Mouse (Mus musculus) kidney, adult 9 months (tissue): ENCODE results near the gene Ipmk.

Source experiments
- DNase-seq: peaks from one replicate; pipeline ENCODE4 v3.0.0; 2022

Ipmk gene

GRCm38 (mm10) chr10:71347509-71347949 lies at the start of gene Ipmk:
Ipmk (plus strand) TSS chr10:71347763.
- peak; percentile 100 for DNase-seq

- DNase-seq: no peak
Observed at GRCm38 (mm10) chr10:71300161-71300560, 47.4 kb upstream of the Ipmk start.

GRCm38 (mm10) chr10:71302490-71302889 lies 45.1 kb upstream of the Ipmk start:
- peak; percentile 61 for DNase-seq

- peak; percentile 68 for DNase-seq
Observed at GRCm38 (mm10) chr10:71306190-71306589, 41.4 kb upstream of the Ipmk start.

- no peak for DNase-seq
Observed at GRCm38 (mm10) chr10:71306759-71307158, 40.8 kb upstream of the Ipmk start.

- no peak for DNase-seq
Observed at GRCm38 (mm10) chr10:71308199-71308598, 39.4 kb upstream of the Ipmk start.

- no peak for DNase-seq
Observed at GRCm38 (mm10) chr10:71310288-71310687, 37.3 kb upstream of the Ipmk start.

GRCm38 (mm10) chr10:71314596-71314995 lies 33.0 kb upstream of the Ipmk start:
- no peak for DNase-seq

- DNase-seq: no peak
Observed at GRCm38 (mm10) chr10:71316056-71316455, 31.5 kb upstream of the Ipmk start.

- no peak for DNase-seq
Observed at GRCm38 (mm10) chr10:71316497-71316896, 31.1 kb upstream of the Ipmk start.

GRCm38 (mm10) chr10:71323669-71324068 lies 23.9 kb upstream of the Ipmk start:
- no peak for DNase-seq

GRCm38 (mm10) chr10:71326123-71326522 lies 21.4 kb upstream of the Ipmk start:
- peak; percentile 44 for DNase-seq

- peak; percentile 83 for DNase-seq
Observed at GRCm38 (mm10) chr10:71326789-71327188, 20.8 kb upstream of the Ipmk start.

GRCm38 (mm10) chr10:71327386-71327785 lies 20.2 kb upstream of the Ipmk start:
- DNase-seq: no peak

GRCm38 (mm10) chr10:71328382-71328781 lies 19.2 kb upstream of the Ipmk start:
- peak; percentile 68 for DNase-seq

GRCm38 (mm10) chr10:71328870-71329269 lies 18.7 kb upstream of the Ipmk start:
- no peak for DNase-seq

GRCm38 (mm10) chr10:71329295-71329694 lies 18.3 kb upstream of the Ipmk start:
- no peak for DNase-seq

GRCm38 (mm10) chr10:71330070-71330469 lies 17.5 kb upstream of the Ipmk start:
- DNase-seq: no peak

GRCm38 (mm10) chr10:71331908-71332307 lies 15.7 kb upstream of the Ipmk start:
- DNase-seq: no peak

GRCm38 (mm10) chr10:71332376-71332775 lies 15.2 kb upstream of the Ipmk start:
- DNase-seq: no peak

- DNase-seq: no peak
Observed at GRCm38 (mm10) chr10:71332859-71333258, 14.7 kb upstream of the Ipmk start.

- peak; percentile 90 for DNase-seq
Observed at GRCm38 (mm10) chr10:71337733-71338132, 9.8 kb upstream of the Ipmk start.

GRCm38 (mm10) chr10:71338156-71338905 lies 9.2 kb upstream of the Ipmk start:
- DNase-seq: peak; percentile 90

- no peak for DNase-seq
Observed at GRCm38 (mm10) chr10:71339463-71339862, 8.1 kb upstream of the Ipmk start.

- peak; percentile 86 for DNase-seq
Observed at GRCm38 (mm10) chr10:71340195-71340594, 7.4 kb upstream of the Ipmk start.
